Mouse (Mus musculus) kidney, embryonic 15.5 days (tissue): ENCODE measurements around the gene Pdzd2. TPM values are rescaled to one million over a fixed set of nuclear protein-coding genes. Genes with fewer than 3 reads are reported as not detected.
A peak's percentile ranks its signal among the peaks of the same experiment; 100 is the strongest.

Experiments
- ATAC-seq: fragments of 200-750 bp; cut with Nextera tagmentation; replicated peaks from 2 replicates; pipeline ENCODE4 v1.8.0; 2017; ENCODE audit warnings: moderate TSS enrichment; ENCODE audit not compliant: low FRiP score
- H3K27ac ChIP-seq: fragments of 300-500 bp; sonication (generic); 2 replicates; pipeline ENCODE4 v1.5.1; 2015; ENCODE audit warnings: mild to moderate bottlenecking, inconsistent platforms
- H3K27me3 ChIP-seq: fragments of 300-500 bp; sonication (generic); 2 replicates; pipeline ENCODE4 v1.6.1; 2015; ENCODE audit warnings: inconsistent platforms
- H3K36me3 ChIP-seq: fragments of 300-500 bp; sonication (generic); 2 replicates; pipeline ENCODE4 v1.6.1; 2015; ENCODE audit warnings: inconsistent platforms
- H3K4me1 ChIP-seq: fragments of 300-500 bp; sonication (generic); 2 replicates; pipeline ENCODE4 v1.6.1; 2015; ENCODE audit warnings: inconsistent platforms
- H3K4me2 ChIP-seq: fragments of 300-500 bp; sonication (generic); 2 replicates; pipeline ENCODE4 v1.6.1; 2015; ENCODE audit warnings: moderate library complexity, mild to moderate bottlenecking, inconsistent platforms
- H3K4me3 ChIP-seq: fragments of 300-500 bp; sonication (generic); replicated peaks from 2 replicates; pipeline ENCODE4 v1.5.1; 2015; ENCODE audit warnings: mild to moderate bottlenecking, inconsistent platforms
- H3K9ac ChIP-seq: fragments of 300-500 bp; sonication (generic); 2 replicates; pipeline ENCODE4 v1.6.1; 2015; ENCODE audit warnings: mild to moderate bottlenecking, inconsistent platforms
- H3K9me3 ChIP-seq: fragments of 300-500 bp; sonication (generic); replicated peaks from 2 replicates; pipeline ENCODE4 v1.6.1; 2016; ENCODE audit warnings: inconsistent platforms
- WGBS: fragments of 180-500 bp; shearing (Covaris S2); methylation state at CpG from one replicate; pipeline ENCODE4 v1.1.7; 2015; ENCODE audit warnings: mixed read lengths; 5-methylcytosine and 5-hydroxymethylcytosine counted together
- polyA plus RNA-seq: library from polyadenylated mRNA; unstranded; fragments of >200 nt; fragmentation: Nextera tagmentation; extraction: Ambion mirVana; gene quantifications from 2 replicates; pipeline ENCODE4 v1.2.1, GENCODE M21; 2015

Pdzd2 gene
- polyA plus RNA-seq, 1 experiment from 2014 or later, result 41.3 TPM

GRCm38 (mm10) chr15:12758461-12758860, 18.7 kb upstream of the Pdzd2 start:
- H3K4me2 ChIP-seq, result no peak overlapping the region
- 59% methylated on average over 5 of the region's 5 CpGs for WGBS
- H3K4me1 ChIP-seq, result peaks cover 16% of the 10 kb centered on the region

DNA sequence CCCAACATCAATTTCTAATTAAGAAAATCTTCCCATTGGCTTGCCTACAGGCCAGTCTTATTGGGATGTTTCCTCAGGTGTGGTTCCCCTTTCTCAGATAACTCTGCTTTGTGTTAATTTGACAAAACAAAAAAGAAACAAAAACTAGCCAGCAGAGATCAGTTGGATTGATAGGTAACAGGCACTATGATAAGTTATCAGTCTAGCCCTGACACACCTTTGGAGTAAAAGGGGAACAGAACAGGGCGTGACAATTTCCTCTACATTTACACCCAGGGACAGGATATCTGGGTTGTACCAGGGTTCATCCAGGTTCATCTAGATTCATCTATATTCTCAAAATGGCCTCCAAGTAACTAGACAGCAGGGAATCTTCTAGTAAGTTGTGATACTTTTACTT, 18.0 kb upstream of the Pdzd2 start:
- Histone ChIP-seq H3K36me3 (no peaks in the 10 kb centered on the region), H3K4me1 (peaks cover 13% of the 10 kb centered on the region), H3K9ac (no peak overlapping the region), H3K4me2 (no peak overlapping the region), H3K9me3 (no peaks in the 10 kb centered on the region), H3K27me3 (no peaks in the 10 kb centered on the region), H3K4me3 (no peak overlapping the region), H3K27ac (no peak overlapping the region)
- no peak for ATAC-seq
- WGBS, result 87% methylated on average over 1 of the region's 1 CpGs

More at GRCm38 (mm10) chr15:12758461-12758860, 18.7 kb upstream of the Pdzd2 start:
- ATAC-seq, result no peak
- Histone ChIP-seq H3K4me3 (no peak overlapping the region), H3K27me3 (no peaks in the 10 kb centered on the region), H3K9me3 (no peaks in the 10 kb centered on the region), H3K36me3 (no peaks in the 10 kb centered on the region), H3K9ac (no peak overlapping the region), H3K27ac (no peak overlapping the region)

DNA sequence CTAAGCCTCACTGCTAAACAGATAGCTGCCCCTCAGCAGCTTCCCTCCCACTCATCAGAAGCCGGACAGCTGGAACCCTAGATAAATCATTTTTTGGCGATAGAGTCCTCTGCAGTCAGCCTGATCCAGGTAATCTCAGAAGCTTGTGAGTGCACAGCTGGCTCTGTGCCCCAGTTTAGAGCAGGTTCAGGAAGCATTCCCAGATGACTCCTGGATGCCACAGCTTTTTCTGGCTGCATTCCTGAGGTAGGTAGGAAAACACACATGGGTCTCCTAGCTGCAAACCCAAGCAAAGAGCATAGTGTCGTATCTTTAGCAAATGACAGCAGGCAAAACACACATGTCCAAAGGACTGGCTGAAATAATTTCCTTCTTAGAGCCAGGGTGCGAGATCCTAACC, 13.5 kb upstream of the Pdzd2 start:
- Histone ChIP-seq H3K27ac (no peak overlapping the region), H3K9ac (no peak overlapping the region), H3K27me3 (no peaks in the 10 kb centered on the region), H3K4me3 (no peak overlapping the region), H3K4me2 (no peak overlapping the region), H3K4me1 (peaks cover 5% of the 10 kb centered on the region; the same call in 1 of the 2 replicates), H3K36me3 (no peaks in the 10 kb centered on the region), H3K9me3 (no peaks in the 10 kb centered on the region)
- ATAC-seq, result no peak
- WGBS, result 41% methylated on average over 4 of the region's 4 CpGs

DNA sequence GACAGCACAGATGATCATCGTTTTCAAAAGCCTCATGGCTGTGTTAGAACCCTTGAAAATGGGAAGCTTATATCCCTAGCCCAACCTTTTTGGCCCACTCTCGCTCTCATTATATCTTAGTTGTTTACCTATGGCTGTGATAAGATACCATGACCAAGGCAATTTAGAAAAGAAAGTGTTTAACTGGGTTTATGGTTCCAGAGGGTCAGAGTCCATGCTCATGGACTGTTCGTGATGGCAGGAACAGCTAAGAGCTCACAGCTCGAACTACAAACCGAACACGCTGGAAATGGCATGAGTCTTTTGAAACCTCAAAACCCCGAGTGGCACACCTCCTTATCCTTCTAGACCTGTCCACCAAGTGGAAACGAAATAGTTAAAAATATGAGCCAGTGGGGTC, 11.2 kb upstream of the Pdzd2 start:
- Histone ChIP-seq H3K4me1 (peaks cover 5% of the 10 kb centered on the region; the same call in 1 of the 2 replicates), H3K9me3 (no peaks in the 10 kb centered on the region), H3K36me3 (no peaks in the 10 kb centered on the region), H3K4me2 (no peak overlapping the region), H3K4me3 (no peak overlapping the region), H3K27ac (no peak overlapping the region), H3K27me3 (no peaks in the 10 kb centered on the region), H3K9ac (no peak overlapping the region)
- no peak for ATAC-seq
- WGBS, result 86% methylated on average over 8 of the region's 8 CpGs

- Histone ChIP-seq H3K9ac (no peak overlapping the region), H3K36me3 (no peaks in the 10 kb centered on the region), H3K27ac (no peak overlapping the region), H3K27me3 (no peaks in the 10 kb centered on the region), H3K4me3 (no peak overlapping the region), H3K9me3 (no peaks in the 10 kb centered on the region), H3K4me2 (no peak overlapping the region), H3K4me1 (peaks cover 5% of the 10 kb centered on the region; the same call in 1 of the 2 replicates)
- no peak for ATAC-seq
- WGBS, result 54% methylated on average over 11 of the region's 11 CpGs
Observed at GRCm38 (mm10) chr15:12749549-12750301, 10.0 kb upstream of the Pdzd2 start.

- Histone ChIP-seq H3K27ac (no peak overlapping the region), H3K9me3 (no peaks in the 10 kb centered on the region), H3K27me3 (peaks cover 33% of the 10 kb centered on the region), H3K4me3 (no peak overlapping the region), H3K4me2 (no peak overlapping the region), H3K9ac (no peak overlapping the region), H3K36me3 (no peaks in the 10 kb centered on the region), H3K4me1 (peaks cover 22% of the 10 kb centered on the region)
- no peak for ATAC-seq
- WGBS, result 91% methylated on average over 6 of the region's 6 CpGs
Observed at GRCm38 (mm10) chr15:12742117-12742906, 2.6 kb upstream of the Pdzd2 start.

DNA sequence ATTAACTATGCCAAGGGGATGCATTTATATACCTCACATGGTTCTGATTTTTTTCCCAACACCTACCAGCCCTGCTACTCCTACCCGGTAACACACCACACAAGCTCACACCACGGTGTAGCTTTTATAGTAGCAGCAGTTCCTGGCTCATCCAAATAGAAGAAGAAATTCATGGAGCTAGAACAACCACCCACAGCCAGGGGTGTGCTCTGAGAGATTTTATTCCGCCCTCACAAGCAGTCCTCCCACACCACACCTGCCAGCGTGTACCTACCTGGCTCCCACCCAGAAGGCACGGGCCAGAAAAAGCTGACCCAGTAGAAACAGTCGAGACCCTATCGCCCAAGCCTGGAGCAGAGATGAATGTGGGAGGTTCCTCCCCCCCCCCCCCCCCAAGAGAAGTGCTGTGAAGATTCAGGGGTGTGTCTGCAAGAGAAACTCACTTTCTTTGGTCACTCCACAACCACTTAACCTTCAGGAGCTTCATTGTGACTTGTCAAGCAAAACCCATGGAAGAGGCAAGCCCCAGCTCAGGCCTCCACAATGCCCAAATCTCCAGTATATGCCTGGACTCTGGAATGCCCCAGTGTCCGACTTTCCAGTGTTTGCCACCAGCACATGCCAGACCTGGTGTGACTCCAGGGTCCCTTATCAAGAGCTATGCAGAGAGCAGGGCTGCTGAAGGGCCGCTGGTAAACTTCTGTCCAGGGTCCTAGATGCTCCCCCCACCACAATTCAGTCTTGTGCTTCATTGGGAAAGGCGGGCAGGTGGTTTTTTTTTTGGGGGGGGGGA, 1.2 kb downstream of the Pdzd2 start:
- Histone ChIP-seq H3K9ac (peak overlapping the region; percentile 55; the same call in 1 of the 2 replicates), H3K27me3 (peaks cover 39% of the 10 kb centered on the region), H3K4me1 (peaks cover 22% of the 10 kb centered on the region), H3K27ac (no peak overlapping the region), H3K4me2 (peak overlapping the region; percentile 90), H3K36me3 (no peaks in the 10 kb centered on the region), H3K9me3 (no peaks in the 10 kb centered on the region), H3K4me3 (peak overlapping the region; percentile 70)
- no peak for ATAC-seq
- WGBS, result 39% methylated on average over 10 of the region's 10 CpGs

DNA sequence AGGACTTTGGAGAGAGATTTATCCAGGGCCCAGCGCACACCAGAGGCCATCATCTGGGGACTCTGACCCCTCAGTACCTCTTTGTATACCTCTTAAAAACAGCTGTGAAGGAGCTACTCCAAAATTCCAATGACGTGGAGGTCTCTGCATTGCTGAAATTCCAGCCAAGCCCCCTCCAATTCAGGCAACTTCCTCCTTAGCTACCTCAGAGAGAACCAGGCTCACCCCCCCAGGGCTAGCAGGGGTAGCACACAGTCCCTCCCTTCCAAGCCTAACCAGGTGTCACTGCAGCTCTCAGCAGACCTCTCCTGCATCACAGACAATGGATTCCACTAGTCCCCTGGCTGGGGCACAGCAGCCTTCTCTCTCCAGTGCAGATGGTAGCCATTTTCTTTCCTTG, 4.5 kb downstream of the Pdzd2 start:
- no peak for ATAC-seq
- no peak overlapping the region for H3K9ac ChIP-seq
- H3K4me3 ChIP-seq, result no peak overlapping the region
- H3K27me3 ChIP-seq, result peaks cover 26% of the 10 kb centered on the region
- H3K27ac ChIP-seq, result no peak overlapping the region
- WGBS, result 59% methylated on average over 2 of the region's 2 CpGs
- H3K4me1 ChIP-seq, result peaks cover 16% of the 10 kb centered on the region
- H3K9me3 ChIP-seq, result no peaks in the 10 kb centered on the region
- H3K36me3 ChIP-seq, result no peaks in the 10 kb centered on the region
- no peak overlapping the region for H3K4me2 ChIP-seq

DNA sequence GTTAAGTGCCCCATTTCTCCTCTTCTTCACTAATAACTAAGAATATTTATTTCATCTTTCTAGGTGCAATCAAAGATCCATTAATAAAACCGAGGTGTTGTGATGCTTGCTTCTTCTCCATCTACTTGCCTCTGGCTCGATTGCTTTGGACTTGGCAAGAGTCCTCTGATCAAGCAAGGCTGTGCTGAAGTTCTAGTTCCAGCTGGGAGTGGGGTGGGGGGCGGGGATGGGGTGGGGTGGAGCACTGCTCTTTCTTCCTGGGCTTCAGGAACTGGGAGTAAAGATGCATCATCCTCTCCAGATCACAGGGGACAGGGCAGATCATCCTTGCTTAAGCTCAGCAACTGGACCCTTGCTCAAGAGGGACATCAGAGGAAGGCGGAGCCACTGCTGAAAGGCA, 5.5 kb downstream of the Pdzd2 start:
- no peak overlapping the region for H3K4me2 ChIP-seq
- peaks cover 25% of the 10 kb centered on the region for H3K27me3 ChIP-seq
- ATAC-seq, result no peak
- no peak overlapping the region for H3K9ac ChIP-seq
- H3K9me3 ChIP-seq, result no peaks in the 10 kb centered on the region
- H3K27ac ChIP-seq, result no peak overlapping the region
- WGBS, result 68% methylated on average over 4 of the region's 4 CpGs
- peaks cover 11% of the 10 kb centered on the region for H3K4me1 ChIP-seq
- H3K36me3 ChIP-seq, result no peaks in the 10 kb centered on the region
- no peak overlapping the region for H3K4me3 ChIP-seq

- Histone ChIP-seq H3K27ac (no peak overlapping the region), H3K4me1 (no peaks in the 10 kb centered on the region), H3K9me3 (no peaks in the 10 kb centered on the region), H3K4me2 (no peak overlapping the region), H3K4me3 (no peak overlapping the region), H3K27me3 (peaks cover 9% of the 10 kb centered on the region), H3K9ac (no peak overlapping the region), H3K36me3 (no peaks in the 10 kb centered on the region)
- ATAC-seq, result no peak
- 80% methylated on average over 11 of the region's 11 CpGs for WGBS
Observed at GRCm38 (mm10) chr15:12732613-12733012, 7.1 kb downstream of the Pdzd2 start.

- ATAC-seq, result no peak
- Histone ChIP-seq H3K4me2 (no peak overlapping the region), H3K4me1 (no peaks in the 10 kb centered on the region), H3K27ac (no peak overlapping the region), H3K36me3 (no peaks in the 10 kb centered on the region), H3K9ac (no peak overlapping the region), H3K27me3 (no peaks in the 10 kb centered on the region), H3K9me3 (no peaks in the 10 kb centered on the region), H3K4me3 (no peak overlapping the region)
- 88% methylated on average over 4 of the region's 4 CpGs for WGBS
Observed at GRCm38 (mm10) chr15:12728381-12728780, 11.3 kb downstream of the Pdzd2 start.

DNA sequence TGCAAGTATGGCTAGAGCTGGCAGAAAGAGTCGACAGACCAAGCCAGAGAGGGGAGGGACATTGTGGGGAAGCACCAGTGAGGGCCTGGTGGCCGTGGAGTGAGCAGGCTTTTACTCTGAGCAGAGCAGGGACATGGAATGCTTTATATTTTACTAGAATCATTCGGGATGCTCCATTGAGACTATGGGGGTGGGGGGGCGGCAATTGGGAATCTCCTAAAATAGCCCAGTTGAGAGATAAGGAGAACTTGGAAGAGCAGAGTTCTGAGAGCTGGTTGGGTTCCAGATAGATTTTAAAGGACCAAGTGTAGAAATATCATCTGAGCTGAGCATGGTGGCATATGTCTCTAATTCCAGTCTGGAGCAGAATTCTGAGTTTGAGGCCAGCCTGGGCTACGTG, 14.5 kb downstream of the Pdzd2 start:
- Histone ChIP-seq H3K9ac (no peak overlapping the region), H3K4me1 (peaks cover 4% of the 10 kb centered on the region; the same call in 1 of the 2 replicates), H3K36me3 (no peaks in the 10 kb centered on the region), H3K27me3 (no peaks in the 10 kb centered on the region), H3K9me3 (no peaks in the 10 kb centered on the region), H3K27ac (no peak overlapping the region), H3K4me3 (no peak overlapping the region), H3K4me2 (no peak overlapping the region)
- ATAC-seq, result no peak
- 77% methylated on average over 5 of the region's 5 CpGs for WGBS
